Mouse (Mus musculus) frontal cortex, postnatal 10 days (tissue): Measurements from ENCODE around the gene Ryr1.
"Not testable (repeated sequence)": the region's sequence is repeated elsewhere in the genome, so short reads cannot be mapped to it uniquely, and the experiment has no call there.

ENCODE experiments used
- DNase-seq, 2 experiments: peaks; one replicate each; pipeline ENCODE4 v3.0.0; 2022; ENCODE audit warnings: low spot score in 2 of 2, mixed read lengths in 1 of 2

The Ryr1 gene

DNA sequence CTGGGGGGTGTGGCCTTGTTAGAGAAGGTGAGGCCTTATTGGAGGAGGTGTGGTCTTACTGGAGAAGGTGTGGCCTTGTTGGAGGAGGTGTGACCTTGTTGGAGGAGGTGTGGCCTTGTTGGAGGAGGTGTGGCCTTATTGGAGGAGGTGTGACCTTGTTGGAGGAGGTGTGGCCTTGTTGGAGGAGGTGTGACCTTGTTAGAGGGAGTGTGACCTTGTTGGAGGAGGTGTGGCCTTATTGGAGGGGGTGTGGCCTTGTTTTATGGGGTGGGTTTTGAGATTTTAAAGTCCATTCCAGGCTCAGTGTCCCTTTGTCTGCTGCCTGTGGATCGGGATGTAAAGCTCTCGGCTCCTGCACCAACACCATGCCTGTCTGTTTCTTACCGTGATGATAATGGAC, 40.6 kb downstream of the Ryr1 start:
- DNase-seq = no peak

DNA sequence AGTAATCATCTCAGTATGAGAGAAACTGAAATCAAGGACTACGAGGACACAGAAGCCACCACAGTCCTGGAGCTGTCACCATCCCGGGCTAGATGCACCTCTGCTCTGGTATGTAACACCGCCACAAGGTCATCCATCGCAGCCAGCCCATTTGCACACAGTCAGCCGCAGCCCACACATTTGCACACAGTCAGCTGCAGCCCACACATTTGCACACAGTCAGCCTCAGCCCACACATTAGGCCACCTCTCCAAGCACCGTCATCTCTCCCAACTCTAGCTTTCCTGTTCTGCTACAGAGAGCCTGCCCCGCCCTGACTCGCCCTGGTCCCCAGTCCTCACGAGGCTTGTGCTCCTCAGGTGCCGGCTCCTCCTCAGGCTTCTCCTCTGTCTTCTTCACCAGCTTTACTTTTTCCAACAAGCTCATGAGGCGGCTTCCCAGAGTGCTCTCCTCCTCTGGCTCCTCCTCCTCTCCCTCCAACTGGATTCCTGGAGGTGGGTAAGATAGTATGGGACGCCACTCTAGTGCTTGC, 45.5 kb downstream of the Ryr1 start:
- DNase-seq = no peak

DNA sequence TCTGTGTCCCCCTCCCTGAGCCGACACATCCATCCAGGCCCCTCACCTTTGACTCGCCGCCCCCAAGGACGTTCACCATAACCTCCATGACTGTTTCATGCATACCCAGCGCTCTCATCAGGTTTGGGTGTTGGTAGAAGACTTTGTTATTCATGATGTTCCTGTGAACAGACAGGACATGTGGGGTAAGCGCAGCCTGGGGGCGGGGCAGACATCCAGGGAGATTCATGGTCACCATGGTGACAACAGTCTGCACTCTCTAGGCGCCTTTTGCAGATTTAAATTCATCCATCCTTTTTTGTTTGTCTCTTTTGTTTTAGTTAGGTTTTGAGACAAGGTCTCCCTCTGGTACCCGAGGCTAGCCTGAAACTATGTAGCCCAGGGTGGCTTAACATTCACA, 48.0 kb downstream of the Ryr1 start:
- DNase-seq = peak in 1 of 2 experiments; percentile 44

DNA sequence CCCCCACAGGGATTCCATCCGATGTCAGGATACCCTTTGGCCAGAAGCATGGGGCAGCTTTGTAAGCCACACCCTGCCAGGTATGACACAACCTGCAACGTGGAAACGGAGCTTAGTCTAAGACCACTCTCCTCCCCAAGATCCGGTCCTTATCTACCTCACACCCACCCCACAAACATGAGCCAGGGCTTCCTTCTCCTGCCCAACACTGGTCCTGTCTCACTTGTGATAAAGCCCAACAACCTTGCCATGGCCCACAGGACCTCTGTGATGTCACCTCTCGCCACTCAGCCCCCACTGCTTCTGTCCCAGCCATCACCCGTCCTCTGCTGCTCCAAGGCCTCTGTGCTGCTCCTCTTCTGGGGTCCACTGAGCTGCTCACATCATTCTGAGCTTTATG, 49.8 kb downstream of the Ryr1 start:
- DNase-seq = no peak

DNA sequence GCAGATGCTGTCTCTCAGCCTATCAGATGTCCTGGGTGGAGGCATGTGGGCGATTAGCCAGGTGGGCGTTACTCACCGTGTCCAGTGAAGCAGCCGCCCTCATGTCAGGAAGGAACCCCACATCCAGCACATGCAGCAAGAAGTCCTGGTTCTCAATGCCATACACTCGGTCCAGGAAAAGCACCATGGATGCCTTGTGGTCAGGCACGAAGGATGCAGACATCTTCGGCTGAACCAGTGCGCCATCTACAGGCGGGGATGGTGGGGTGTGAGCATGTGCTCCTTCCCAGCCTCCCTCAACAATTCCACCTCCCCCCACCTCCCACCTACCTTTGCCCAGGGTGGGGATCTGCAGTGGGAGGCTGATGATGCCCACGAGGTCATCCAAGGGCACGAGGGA, 52.3 kb downstream of the Ryr1 start:
- DNase-seq = peak in 1 of 2 experiments; percentile 40

DNA sequence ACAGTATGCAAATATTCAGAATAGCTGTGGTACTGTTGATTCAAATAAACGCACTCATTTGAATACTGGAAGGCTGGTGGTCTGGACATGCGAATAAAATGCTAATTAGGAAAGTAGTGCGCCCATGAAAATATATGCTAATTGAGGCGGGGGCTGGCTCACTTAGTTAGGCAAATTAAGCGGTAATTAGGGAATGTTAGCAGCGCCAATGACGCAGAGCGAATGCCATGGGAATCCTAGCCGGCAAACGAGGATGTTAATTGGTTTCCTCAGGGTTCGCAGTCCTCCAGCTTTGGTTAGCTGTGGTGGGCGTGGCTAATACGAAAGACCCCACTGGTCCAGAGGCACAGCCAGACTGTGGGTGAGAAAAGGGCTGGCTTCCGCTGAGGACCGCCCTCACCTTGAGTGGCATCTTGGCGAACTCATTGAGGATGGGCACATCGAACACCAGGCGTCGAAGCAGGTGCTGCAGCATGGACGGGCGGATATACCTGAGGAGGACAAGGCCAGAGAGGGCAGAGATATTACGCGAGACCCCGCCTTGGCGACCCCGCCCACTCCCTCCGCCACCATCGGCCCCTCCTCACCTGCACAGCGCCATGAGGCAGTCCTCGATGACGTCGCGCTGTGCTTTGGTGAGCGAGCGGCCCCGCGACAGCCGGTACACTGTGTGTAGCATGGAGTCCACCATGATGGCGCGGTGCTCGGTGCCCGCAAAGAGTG, 53.6 kb downstream of the Ryr1 start:
- peak; percentile 53 to 69 for DNase-seq

DNA sequence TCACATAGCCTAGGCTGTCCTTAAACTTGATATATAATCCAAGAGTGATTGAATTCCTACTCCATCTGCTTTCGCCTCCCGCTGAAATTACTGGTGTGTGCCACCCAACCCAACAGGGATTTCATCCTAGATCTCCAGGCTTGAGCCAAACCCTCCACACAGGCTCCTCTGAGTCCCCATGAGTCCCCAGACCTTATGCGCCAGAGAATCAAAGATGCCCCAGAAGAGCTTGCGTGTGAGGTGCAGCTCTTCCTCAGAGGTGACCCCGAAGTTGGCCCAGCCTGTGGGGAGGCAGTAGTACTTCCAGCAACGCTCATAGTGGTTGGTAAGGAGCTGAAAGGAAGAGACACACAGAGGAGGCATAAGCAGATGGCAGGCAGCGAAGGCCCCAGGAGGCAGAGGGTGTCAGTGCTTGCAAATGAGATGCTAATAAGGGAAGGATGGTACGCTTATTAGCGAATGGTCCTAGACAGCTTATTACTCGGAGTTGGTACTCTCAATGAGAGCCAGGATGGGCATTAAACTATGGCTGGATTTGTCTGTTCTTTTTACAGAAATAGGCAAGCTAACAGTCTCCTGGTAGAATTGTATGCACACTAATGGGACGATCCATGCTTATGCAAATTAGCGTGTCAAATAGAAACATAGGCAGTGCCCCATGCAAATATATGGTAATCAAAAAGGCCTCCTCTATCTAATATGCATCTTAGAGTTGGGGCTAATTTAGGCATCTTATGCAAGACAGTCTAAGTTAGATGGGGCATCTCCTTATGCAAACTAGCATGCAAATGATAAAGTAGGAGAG, 54.4 kb downstream of the Ryr1 start:
- DNase-seq = no peak

DNA sequence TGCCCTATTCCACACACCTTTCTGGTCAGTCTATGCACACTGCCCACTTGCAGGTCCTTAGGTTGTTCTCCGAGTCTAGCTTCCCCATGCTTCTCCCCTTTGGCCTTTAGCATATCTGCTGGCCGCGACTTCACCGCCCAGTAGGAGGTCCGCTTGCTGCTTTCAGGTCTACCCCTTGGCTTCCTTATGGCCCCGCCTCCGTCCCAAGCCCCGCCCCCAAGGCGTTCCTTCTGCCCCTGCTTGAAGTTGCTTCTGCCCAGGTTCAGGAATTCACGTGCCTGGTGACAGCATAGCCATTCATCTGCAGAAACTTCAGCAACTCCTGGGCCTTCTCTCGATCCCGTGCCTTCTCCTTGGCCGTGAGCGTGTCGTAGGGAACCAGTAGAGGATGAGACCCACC, 57.2 kb downstream of the Ryr1 start:
- no peak for DNase-seq

DNA sequence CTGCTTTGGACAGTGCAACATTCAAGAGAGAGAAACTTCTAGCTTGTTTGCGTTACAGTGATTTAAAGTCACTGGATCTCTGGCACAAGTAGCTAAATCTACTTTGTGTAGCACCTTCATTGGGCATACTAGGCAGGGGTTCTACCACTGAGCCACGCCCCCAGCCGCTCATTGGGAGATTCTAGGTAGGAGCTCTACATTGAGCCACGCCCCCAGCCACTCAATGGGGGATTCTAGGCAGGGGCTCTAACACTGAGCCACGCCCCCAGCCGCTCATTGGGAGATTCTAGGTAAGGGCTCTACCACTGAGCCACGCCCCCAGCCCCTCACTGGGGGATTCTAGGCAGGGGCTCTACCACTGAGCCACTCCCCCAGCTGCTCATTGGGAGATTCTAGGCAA, 61.5 kb downstream of the Ryr1 start:
- not testable (repeated sequence) for DNase-seq

DNA sequence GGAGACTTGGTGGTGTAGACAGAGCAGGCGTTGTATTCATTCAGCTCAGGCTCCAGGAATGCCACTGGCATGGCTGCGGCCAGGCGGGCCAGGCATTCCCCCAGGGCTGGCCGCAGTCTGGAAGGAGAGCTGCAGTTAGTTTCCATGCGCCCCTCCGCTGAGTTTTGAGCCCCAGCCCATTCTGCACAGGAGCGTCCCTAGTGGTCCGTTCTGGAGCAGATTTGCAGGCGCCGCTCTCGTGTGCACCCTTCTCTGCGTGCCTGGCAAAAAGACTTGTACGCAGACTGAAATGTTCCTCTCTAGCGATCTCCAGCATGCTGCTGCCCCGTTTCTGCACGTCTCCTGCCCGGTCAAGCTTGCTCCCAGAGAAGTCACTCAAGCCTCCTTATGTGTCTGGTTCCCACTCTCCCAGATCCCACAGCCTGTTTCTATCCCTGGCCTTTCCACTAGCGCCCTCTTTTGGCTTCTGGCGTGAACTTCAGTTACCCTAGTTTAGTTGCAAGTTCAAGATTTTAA, 63.4 kb downstream of the Ryr1 start:
- DNase-seq = no peak

DNA sequence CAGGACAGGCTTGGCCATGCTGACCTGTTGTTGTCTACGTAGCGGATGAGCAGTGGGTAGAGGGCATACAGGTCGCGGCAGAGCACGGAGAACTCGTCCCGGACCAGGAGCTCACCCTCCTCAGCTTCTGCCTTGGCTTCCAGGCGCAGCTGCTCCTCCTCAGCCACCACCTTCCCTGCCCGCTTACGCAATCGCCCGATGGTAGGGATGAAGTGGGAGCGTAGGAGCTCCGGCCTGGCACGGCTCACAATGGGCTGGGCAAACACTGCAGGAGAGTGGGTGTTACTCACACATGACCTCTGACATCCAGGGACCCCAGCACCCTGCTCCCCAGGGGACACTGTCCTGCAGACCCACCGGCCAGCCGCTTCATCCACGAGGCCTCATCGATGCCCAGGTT, 65.5 kb downstream of the Ryr1 start:
- no peak for DNase-seq

DNA sequence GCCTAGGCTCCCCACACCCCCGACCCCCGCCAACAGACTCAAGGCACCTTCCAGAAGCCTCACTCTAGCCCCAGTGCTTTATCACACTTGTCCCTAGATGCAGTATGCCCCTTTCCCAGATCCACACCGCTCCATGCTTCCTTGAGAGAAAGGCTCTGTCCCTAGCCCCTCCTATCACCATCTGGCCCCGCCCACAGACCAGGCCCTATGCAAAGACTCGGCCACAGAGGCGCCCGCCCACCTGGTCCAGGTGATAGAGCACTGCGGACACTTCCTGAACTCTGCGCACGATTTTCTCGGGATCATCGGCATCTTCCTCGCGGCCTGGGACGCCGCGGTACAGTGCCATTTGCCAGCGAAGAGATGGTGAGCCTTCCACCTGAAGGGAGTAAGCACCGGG, 72.2 kb downstream of the Ryr1 start:
- no peak for DNase-seq

DNA sequence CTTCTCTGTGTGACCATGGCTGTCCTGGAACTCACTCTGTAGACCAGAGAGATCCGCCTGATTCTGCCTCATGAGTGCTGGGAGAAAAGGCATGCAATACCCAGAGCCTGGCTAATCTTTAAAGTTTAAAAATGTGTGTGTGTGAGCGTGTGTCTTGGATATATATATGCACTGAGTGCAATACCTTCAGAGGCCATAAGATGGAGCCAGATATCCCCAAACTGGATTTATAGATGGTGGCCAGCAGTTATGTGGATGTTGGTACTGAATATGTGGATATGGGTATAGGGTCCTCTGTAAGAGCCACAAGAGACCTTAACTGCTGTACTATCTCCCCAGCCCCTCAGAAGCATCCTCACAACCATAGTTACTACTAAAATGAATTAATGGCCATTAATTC, 74.2 kb downstream of the Ryr1 start:
- peak in 1 of 2 experiments; percentile 44 for DNase-seq

DNA sequence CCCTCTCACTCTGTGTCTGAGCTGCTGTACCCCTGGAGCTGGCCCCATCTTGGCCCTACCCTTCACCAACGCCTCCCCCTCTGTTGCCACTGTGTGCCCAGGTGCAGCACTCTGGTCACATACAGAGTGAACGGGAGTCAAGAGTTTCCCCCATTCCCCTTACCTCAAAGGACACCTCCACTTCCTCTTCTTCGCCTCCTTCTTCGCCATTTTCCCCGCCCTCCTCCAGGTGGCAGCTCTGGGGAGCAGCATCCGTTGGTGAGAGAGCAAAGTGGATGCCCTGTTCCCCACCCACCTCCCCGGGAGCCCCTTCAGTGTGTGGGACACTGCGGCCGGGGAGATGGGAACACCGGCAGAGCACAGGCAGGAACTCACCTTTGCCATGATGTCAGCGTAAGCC, 76.4 kb downstream of the Ryr1 start:
- no peak for DNase-seq

DNA sequence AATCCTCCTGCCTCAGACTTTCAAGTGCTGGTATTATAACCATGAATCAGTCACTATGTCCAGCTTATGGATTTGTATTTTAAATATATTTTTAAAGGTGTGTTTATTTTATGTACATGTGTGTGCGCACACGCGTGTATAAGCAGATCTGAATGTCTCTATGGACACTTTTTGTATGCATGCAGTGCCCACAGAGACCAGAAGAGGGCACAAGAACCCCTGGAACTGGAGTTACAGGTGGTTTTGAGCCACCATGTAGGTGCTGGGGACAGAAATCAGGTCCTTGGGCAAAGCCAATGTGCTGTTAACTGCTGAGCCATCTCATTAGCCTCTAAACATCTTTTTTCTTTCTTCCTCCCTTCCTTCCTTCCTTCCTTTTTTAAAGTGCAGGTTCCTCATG, 76.9 kb downstream of the Ryr1 start:
- DNase-seq = no peak

DNA sequence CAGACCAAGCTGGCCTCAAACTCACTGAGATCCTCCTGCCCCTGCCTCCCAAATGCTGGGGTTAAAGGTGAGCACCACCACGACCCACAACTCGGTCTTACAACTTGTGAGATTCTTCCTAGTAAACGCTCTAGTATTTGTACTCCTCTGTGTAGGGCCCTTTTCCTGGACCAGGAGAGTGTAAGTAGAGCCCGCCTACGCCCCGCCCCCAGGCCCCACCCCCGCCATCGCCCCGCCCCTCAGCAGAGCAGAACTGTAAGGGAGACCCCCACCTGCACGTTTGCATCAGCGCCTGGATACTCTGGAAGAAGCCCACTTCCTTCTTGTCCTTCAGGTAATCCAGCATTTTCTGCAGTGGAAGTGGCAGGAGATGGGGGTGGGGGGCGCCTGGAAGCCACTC, 78.4 kb downstream of the Ryr1 start:
- DNase-seq = no peak

DNA sequence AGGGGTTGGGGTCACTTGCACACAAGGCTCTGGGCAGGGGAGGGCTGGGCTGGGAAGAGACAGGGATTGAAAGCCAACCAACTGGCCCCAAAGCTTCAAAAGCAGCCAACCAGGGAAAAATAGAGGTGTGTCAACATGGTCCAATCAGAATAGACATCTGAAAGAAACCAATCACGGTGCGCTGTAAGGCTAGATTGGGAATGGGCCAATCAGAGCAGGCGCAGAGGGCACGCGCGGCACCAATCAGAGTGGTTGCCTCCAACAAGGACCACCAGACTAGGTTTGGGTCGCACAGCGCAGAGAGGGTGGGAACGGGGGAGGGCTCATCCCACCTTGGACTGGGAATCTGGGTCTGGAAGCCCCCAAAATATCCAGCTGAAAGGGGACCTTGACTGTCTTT, 80.7 kb downstream of the Ryr1 start:
- DNase-seq = no peak

DNA sequence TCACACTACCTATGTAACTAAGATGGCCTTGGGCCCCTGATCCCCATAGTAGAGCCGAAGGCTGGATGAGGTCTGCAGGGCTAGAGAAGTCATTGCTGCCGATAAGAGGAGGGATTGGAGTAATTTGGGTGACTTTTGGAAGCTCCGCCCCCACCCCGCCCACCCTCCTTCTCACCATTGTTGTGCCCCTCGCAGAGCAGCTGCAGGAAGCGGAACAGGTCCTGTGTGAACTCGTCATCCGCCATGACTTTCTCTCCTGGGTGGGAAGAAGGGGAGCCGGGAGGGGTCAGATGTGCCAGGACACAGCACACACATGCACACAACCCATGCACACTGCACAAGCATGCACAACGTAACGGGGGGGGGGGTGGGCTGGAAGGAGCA, 81.3 kb downstream of the Ryr1 start:
- no peak for DNase-seq

DNA sequence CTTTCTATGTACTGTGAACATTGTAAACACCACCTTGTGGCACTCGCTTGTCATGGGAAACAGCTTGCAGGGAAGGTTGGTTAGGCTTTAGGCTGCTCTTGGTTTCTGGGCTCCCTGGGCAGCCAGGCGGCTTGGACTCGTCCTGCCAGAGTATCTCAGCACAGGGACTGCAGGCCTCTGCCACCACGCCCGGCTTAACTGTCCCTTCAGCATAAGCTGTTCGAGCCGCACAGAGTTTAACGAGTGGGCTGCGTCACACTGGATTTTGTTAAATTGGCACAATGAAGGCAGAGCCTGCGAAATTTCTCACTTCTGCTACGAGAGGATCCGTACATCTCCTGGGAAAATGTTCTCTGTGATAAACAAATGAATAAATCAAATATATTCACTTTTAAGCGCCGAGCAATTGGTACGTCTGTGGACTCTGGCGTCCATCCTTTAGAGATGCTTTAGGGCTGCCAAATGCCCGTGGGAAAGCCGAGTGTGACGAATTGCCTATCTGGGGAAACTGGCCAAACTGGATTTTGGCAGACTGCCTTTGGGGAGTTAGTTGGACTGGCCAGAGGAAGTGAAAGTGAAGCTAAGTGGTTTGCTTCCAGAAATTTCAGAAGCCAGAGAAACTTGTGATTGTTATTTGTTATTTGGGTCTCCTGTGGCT, 81.8 kb downstream of the Ryr1 start:
- peak in 1 of 2 experiments; percentile 38 for DNase-seq

DNA sequence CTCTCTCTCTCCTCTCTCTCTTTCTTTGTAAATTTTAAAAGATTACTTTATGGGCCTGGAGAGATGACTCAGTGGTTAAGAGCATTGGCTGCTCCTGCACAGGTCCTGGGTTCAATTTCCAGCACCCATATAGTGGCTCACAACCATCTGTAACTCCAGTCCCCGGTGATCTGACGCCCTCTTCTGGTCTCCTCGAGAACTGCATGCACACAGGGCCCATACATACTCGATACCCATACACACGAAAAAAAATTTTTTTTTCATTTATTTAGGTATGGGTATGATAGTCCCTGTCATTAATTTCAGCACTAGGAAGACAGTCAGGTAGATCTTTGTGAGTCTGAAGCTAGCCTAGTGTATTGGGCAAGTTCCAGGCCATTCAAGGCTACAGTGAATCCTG, 83.8 kb downstream of the Ryr1 start:
- no peak for DNase-seq

DNA sequence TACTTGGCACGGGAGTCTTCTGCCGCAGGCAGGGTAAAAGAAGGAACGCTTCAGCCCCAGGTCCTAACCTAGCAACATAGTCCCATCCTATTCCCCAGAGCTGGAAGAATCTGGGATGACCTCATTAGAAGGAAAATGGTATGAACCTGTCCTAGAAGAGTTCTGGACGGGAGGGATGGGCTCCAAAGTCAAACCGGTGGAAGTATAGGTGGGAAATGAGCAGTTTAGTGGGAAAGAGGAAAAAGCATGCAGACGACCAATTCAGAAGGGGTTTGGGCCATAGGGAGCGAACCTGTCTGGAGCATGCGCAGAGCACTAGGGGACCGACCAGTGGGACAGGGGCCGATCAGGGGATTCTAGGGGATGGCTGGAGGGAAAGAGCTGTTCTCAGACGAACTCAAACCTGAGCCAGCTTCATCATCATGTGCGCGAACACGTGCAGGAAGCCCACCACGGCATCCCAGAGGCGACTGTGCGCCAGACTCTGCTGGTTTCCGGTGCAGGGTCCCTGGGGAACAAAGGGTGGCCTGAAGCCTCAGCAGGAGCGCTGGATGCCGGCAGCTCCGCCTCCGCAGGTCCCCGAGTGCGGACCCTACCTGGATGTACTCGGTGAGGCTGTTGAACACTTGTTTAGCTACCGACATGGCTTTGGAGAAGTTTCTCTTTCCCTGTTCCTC, 84.9 kb downstream of the Ryr1 start:
- no peak for DNase-seq

DNA sequence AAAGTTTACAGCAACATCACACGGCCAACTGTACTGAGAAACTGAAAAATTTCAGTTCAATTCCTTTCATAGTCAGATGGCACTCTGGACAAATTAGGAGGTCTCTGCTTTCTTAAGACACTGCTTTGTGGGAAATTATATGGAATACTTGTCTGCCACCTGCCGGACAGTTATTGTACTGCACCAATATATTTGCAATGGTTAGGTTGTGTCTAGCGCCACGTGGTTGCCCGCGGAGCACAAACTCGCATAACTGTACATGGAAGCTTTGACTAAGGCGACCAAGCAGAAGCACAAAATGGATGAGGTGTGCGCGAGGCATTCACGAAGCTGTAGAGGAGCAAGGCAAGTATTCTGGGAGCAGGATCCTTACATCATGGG, 85.4 kb downstream of the Ryr1 start:
- peak; percentile 72 to 86 for DNase-seq
